Mouse (Mus musculus) neutrophil, adult 5-6 weeks (primary cell): ENCODE data around the gene Ift122. TPM values are rescaled to one million over a fixed set of nuclear protein-coding genes. Genes with fewer than 3 reads are reported as not detected.

Source experiments
- ATAC-seq: fragments of 151-379, 151-347 bp; 2 replicates; pipeline ENCODE4 v1.8.0; 2017; ENCODE audit warnings: mild to moderate bottlenecking, moderate TSS enrichment; ENCODE audit not compliant: insufficient number of reproducible peaks, poor library complexity, low FRiP score, severe bottlenecking; ENCODE audit errors: extremely low read depth
- total RNA-seq: library from RNA; stranded (forward); fragments of 200-1000 nt; gene quantifications from 2 replicates; pipeline ENCODE4 v1.2.3, GENCODE M21; 2017

Gene Ift122
- total RNA-seq, 1 experiment from 2014 or later: 2.8 TPM

- no peak for ATAC-seq
These were observed 92.4 kb downstream of the Ift122 start for GRCm38 (mm10) chr6:115945633-115946032.

DNA sequence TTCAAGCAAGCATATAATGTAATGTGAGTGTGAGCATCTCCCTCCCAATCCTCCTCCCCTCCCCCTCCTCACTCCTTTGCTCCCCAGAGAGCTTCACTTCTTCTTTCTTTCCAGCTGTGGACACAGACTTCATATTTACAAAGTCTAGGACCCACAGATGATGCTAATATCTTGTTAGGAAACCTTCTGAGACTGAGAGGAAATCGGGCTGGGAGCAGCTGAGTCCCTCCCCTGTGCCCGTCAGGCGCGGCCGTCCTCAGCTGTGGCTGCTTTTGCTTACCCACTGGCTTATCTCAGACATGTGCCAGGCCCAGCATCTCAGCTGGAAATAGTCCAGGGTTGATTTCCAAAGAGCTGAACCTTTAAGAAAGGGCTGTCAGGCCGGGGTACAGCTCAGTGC is 93.1 kb downstream of the Ift122 start:
- no peak for ATAC-seq

DNA sequence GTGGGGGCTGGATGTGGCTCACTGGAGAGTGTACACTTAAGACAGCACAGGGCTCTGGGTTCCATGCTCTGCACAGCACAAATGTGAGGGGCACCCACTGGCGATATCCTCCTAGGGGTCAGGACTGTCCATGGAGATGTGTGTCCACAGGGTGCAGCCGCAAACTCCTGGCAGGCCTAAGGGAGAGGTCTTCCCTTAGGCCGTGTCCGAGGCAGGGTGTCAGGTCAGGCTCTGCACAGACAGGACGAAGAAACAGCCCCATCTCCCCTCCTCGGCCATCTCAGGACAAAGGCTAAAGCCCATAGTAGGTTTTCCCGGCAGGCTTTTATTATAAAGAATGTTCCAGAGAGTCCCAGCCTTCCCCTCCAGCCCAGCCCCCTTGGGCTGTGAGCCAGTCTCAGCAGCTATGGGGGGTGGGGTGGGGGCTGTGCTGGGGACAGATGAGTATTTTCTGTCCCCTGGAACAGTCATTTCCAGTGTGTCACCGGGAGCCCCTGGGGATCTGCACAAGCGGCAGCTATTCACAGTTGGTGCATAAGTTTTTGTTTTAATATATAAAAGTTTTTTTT is 101.3 kb downstream of the Ift122 start:
- no peak for ATAC-seq

GRCm38 (mm10) chr6:115955169-115955568 is 101.9 kb downstream of the Ift122 start:
- ATAC-seq: no peak

GRCm38 (mm10) chr6:115955664-115956063 is 102.4 kb downstream of the Ift122 start:
- ATAC-seq: no peak

DNA sequence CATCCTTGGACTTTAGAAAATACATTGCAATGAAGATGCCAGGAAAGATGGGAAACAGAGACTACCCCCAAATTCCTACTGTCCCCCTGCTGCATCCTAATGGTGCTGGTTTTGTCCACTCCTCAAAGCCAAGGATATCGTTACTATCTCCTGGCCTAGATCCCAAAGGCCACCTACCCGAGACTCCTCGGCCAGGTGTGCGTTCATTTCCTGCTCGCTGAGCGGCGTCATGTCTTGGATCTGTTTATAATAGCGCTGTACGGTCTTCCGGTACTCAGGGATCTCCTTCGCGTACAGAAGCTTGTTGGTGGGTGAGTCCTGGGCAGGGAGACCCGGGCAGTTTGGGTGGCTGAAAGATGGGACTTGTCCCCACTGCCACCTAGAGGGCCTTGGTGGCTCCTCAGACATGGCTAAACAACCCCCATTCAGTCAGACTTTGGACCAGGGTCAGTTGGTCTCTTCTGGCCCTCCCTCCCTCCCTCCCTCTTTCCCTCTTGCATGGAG is 103.2 kb downstream of the Ift122 start:
- ATAC-seq: no peak

- ATAC-seq: no peak
These were observed 103.8 kb downstream of the Ift122 start for GRCm38 (mm10) chr6:115956922-115957601.

GRCm38 (mm10) chr6:115957681-115958080 is 104.4 kb downstream of the Ift122 start:
- ATAC-seq: no peak

GRCm38 (mm10) chr6:115958445-115958844 is 105.2 kb downstream of the Ift122 start:
- no peak for ATAC-seq

DNA sequence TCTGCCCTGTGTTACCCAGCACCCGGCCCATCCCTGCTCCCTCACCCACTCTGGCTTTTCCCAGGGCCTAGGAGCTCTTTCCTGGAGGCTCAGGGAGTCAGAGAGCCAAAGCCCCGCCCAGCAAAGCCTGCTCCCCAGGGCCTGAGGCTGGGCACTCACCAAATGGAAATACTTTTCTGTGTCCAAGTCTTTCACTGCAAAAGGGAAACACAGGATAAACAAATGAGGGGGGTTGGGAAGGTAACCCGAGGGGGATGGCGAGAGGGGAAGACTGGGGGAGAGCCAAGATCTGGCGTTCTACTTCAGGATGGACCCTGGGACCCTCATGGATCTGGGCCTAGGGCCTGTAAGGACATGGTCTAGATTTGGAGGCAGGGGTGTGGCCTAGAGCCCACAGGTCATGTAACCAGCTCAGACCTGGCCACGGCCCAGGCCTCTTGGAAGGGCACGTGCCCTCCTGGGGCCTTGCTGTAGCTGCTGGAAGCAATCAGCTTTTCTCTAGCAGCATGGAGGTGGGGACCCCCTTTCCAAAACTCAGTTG is 106.0 kb downstream of the Ift122 start:
- no peak for ATAC-seq

DNA sequence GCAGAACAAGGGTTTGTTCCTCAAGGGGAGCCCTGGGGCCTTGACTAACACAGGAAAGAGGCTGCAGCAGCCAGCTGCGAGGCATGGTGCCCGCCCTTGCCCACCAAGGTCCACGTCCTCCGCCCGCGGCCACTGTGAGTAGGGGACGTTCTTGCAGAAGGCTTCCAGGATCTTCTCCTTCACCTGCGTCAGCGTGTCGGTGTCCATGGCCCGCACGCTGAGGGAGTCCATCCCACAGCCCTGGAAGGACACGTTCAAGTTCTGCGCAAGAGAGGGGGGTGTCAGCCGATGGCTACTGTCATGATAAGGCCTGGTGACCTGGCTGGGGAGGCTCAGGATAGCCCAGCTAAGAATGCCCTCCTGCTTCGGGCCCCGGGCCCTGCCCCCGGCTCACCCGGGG is 107.1 kb downstream of the Ift122 start:
- ATAC-seq: no peak

DNA sequence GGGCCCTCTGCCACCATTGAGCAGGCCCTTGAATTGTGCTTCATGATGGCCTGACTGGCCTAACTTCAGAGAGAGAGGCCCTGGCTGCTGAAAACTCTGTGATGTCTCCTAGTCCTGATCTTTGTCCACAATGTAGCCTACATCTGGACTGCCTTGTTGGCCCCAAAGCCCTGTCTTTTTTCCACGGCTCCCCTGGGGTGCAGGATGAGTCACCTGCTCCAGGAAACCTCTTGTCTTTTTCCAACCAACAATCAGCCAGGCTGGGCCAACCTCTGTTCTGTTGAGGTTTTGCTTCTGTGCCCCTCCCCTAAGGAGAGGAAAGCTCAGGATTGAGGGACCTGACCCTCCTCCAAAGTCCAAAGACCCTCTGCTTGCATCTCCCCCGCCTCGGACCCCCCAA is 108.5 kb downstream of the Ift122 start:
- no peak for ATAC-seq

DNA sequence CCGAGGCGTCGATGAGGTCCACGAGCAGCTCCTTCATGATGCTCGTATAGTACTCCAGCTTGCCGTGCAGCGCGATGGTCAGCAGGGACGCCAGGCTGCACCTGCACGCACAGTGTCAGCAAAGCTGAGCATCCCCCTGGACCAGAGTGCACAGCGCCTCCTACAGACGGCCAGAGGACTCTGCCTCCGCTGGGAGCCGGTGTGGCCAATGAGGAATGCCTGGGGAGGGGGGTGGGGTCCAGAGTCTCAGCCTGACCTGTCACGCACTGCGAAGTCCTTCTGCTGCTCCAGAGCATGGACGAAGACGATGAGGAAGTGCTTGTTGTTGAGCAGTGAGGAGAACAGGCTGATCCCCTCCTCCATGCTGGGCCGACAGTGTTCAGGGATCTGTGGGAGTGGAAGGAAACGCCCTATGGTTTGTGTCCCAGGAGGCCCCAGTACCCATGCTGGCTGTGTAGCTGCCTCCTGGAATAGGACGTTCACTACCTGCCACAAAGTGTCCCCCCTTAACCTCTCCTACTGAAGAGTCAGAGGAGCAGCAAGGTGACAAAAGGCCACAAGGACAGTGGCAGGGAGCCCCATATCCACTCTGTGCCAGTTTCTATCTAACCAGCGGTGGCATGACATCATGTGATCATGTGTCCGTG is 109.3 kb downstream of the Ift122 start:
- ATAC-seq: no peak

- ATAC-seq: no peak
These were observed 110.4 kb downstream of the Ift122 start for GRCm38 (mm10) chr6:115963656-115964055.

GRCm38 (mm10) chr6:115966227-115966966 is 113.1 kb downstream of the Ift122 start:
- no peak for ATAC-seq

DNA sequence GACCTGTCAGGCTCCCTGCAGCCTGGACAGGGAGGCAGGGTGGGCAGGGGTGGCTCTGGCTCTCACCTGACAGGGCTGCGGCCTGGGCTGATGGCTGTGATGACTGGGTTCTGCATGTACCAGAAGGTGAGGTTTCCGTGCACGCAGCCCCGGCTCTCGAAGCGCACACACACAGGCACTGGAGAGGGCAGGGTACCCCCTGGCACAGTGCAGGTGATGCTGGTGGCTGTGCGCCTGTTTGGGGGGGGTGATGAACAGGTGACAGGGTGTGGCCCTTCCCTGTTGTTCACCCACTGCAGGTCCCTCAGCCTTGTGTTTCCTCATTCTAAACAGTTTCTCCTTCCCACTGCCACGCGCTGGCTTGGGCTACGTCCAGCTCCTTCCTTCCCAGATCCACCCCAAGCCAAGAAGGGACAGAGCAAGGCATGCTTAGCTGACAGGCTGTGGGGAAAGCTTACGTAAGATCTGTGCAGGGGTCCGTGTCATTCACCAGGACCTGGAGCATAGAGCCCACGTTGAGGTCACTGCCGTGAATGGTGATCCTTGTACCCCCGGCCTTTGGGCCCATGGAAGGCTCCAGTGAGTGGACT is 114.1 kb downstream of the Ift122 start:
- no peak for ATAC-seq

DNA sequence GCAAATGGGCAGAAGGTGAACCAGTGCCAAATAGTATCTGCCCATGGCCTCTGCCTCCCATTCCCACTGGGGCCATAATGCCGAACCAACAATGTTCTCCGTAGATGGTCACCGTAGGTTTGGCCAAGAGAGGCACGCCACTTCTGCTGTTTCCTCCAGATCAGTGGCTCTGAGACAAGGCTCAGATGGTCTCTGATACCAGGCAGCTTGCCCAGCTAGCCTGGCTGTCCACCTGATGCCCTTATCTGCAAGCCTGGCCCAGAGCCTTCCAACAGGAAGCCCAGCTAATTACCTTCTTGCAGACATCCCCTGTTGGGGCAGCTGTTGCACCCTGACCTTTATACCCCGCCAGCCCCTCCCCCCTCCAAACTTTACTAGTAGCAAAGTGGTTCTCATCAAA is 114.8 kb downstream of the Ift122 start:
- no peak for ATAC-seq

- no peak for ATAC-seq
These were observed 115.4 kb downstream of the Ift122 start for GRCm38 (mm10) chr6:115968700-115969099.

DNA sequence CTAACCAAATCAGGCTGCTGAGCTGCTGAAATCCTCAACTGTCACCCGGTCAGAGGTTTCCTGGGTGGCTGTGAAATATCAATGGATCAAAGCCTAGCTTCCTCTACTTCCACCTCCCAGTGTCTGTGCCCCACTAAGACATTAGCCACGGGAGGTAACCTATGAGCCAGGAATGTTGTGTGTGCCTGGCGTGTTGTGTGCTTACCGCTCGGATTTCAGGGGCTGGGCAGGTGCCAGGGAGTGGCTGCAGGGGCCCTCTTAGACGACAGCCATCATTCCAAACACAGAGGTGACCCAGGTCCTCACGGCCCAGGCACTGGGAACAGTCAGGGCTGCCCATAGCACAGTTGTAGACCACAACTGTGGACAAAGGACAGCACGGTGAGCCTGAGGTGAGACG is 115.8 kb downstream of the Ift122 start:
- ATAC-seq: no peak
